Mouse (Mus musculus) kidney, postnatal 25 days (tissue): ENCODE measurements at regions not wholly inside any gene's neighbourhood (a gene's known extent, or its start where the extent isn't known, plus 50 kb on each side); places are given as distances from the start of the nearest gene placed in this dataset.

Experiments used
- DNase-seq, 2 experiments: peaks; one replicate each; pipeline ENCODE4 v3.0.0; 2021; ENCODE audit warnings: mixed read lengths in 2 of 2

GRCm38 (mm10) chr1:91611281-91611680 is 70.9 kb downstream of the Asb1 start:
- no peak for DNase-seq

GRCm38 (mm10) chr1:91611694-91612093 is 71.3 kb downstream of the Asb1 start:
- no peak for DNase-seq

GRCm38 (mm10) chr1:91612912-91613311 is 72.6 kb downstream of the Asb1 start:
- no peak for DNase-seq

GRCm38 (mm10) chr1:91615396-91615795 is 75.1 kb downstream of the Asb1 start:
- peak; percentile 76 to 78 for DNase-seq

GRCm38 (mm10) chr1:91618527-91619135 is 78.3 kb downstream of the Asb1 start:
- peak; percentile 38 to 69 for DNase-seq

GRCm38 (mm10) chr1:91621141-91621540 is 80.8 kb downstream of the Asb1 start:
- no peak for DNase-seq

GRCm38 (mm10) chr1:91622874-91623273 is 82.5 kb downstream of the Asb1 start:
- DNase-seq = no peak

- DNase-seq = no peak
Observed at GRCm38 (mm10) chr1:91624028-91624427, 83.7 kb downstream of the Asb1 start.

GRCm38 (mm10) chr1:91624531-91625300 is 84.4 kb downstream of the Asb1 start:
- no peak for DNase-seq

- no peak for DNase-seq
Observed at GRCm38 (mm10) chr1:91626090-91626489, 85.7 kb downstream of the Asb1 start.

GRCm38 (mm10) chr1:91630206-91630605 is 89.9 kb downstream of the Asb1 start:
- peak in 1 of 2 experiments; percentile 13 for DNase-seq

GRCm38 (mm10) chr1:91630871-91631410 is 90.6 kb downstream of the Asb1 start:
- no peak for DNase-seq

- no peak for DNase-seq
Observed at GRCm38 (mm10) chr1:91632906-91633493, 92.7 kb downstream of the Asb1 start.

- no peak for DNase-seq
Observed at GRCm38 (mm10) chr1:91636571-91636970, 96.2 kb downstream of the Asb1 start.

GRCm38 (mm10) chr1:91640551-91640950 is 100.2 kb downstream of the Asb1 start:
- DNase-seq = no peak

GRCm38 (mm10) chr1:91658991-91659441 is 118.7 kb downstream of the Asb1 start:
- DNase-seq = no peak

- no peak for DNase-seq
Observed at GRCm38 (mm10) chr1:91659486-91659885, 119.1 kb downstream of the Asb1 start.

GRCm38 (mm10) chr1:91663289-91663688 is 122.9 kb downstream of the Asb1 start:
- no peak for DNase-seq

- no peak for DNase-seq
Observed at GRCm38 (mm10) chr1:91664622-91665021, 124.3 kb downstream of the Asb1 start.

- DNase-seq = no peak
Observed at GRCm38 (mm10) chr1:91668530-91668929, 128.2 kb downstream of the Asb1 start.

- peak in 1 of 2 experiments; percentile 15 for DNase-seq
Observed at GRCm38 (mm10) chr1:91670980-91671379, 130.3 kb upstream of the Twist2 start.

- no peak for DNase-seq
Observed at GRCm38 (mm10) chr1:91674082-91674655, 127.1 kb upstream of the Twist2 start.

- DNase-seq = no peak
Observed at GRCm38 (mm10) chr1:91677062-91677461, 124.2 kb upstream of the Twist2 start.
